Mouse (Mus musculus): ENCODE results near the gene Hoxb9.

Gene Hoxb9

DNA sequence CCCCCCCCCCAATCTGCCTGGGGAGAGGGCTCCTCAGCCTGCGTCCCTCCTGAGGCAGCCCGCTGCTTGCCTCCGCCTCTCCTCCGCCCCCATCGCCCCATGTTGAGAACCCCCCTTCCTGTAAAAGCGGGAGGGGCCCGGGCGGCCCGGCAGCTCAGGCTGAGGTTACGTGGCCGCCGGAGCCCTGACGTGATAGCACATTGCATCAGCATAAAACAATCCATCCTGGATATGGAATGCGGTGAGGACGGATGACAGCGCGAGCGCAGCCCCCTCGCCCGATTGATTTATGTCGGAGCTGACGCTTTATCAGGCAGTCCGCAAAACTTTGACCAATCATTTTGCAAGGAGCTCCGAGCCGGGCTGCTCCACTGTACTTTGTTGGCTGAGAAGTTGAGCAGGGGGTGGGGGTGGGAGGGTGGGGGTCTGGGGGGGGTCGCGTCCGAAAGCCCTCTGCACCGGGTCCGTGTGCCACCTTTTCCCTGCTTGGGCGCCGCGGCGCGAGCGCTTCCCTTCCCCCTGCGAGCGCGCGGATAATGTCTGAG lies at the start of gene Hoxb9:
Gene Hoxb9, plus strand, starts transcription at position 462 of the 545 bp plus-strand sequence.
- DNase-seq (ENCODE audit: low spot score in 2 of 2), result no peak

DNA sequence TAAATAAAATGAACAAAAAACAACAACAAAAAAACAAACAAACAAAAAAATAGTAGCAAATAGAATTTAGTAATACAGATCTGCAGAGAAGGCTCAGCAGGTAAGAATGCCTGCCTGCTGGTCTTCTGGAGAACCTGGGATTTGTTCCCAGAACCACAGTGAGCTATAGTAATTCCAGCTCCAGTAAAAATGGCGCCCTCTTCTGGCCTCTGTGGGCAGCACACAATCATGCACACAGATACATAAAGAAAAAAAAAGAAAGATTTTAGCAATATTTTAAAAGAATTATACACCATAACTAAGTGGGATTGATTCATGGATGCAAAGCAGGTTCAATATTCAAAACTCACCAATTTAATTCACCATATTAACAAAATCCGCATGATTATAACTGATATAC lies 47.4 kb upstream of the Hoxb9 start:
- DNase-seq (ENCODE audit: low spot score in 2 of 2), result no peak

DNA sequence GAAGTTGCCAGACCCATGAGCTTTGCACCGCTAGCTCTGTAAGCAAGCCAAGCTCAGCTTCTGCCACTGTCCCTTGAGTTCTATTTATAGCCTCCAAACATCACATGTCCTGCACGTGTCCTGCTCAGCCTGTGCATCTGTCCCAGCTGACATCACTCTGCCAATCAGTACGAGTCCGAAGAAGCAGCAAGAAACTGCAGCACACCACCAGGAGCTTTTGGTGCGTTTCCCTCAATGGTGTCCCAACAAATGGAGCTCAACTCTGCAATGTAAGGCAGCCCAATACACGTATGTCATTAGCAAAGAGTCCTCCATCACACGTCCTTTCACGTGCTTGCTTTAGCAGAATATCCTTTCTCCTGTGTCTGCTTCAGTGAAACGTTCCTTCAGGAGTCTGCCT lies 43.6 kb upstream of the Hoxb9 start:
- DNase-seq (ENCODE audit: low spot score in 2 of 2), result no peak

- no peak for DNase-seq (ENCODE audit: low spot score in 2 of 2)
These were observed 36.4 kb upstream of the Hoxb9 start for GRCm38 (mm10) chr11:96234906-96235305.

DNA sequence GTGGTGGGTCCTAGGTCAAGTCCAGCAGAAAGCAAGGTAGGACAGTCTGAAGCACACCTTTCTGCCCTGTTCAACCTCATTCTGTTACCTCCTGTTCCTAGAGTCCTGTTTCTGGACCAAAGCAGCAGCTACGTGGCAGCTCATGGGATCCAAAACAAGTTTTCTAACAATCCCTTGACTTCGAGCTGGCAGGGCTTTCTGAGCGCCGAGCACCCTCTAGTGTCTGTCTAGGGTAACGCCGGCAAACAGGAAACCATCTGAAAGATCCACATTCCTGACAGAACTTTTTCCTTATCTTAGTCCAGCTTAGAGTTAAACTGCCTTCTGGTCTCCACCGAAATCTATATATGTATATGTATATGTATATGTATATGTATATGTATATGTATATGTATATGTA lies 31.0 kb upstream of the Hoxb9 start:
- DNase-seq (ENCODE audit: low spot score in 2 of 2), result no peak

DNA sequence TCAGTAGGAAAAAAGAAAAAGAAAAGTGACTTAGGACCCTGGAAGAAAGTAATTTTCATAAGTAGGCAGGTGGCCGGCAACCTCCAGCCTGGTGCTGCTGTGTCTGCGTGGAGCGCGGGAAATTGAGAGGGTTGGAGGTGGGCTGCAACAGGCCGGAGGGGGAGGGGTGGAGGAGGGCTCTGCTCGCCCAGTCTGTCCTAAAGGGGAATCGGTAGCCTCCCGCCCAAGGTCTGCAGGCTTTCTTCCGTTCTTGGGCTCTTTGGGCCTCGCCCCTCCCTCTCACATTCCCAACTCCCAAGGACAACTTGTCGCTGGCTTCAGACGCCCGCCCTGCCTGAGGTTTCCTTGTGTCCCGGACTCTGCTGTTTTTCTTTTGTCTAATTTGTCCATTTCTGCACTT lies 20.4 kb upstream of the Hoxb9 start:
- no peak for DNase-seq (ENCODE audit: low spot score in 2 of 2)

DNA sequence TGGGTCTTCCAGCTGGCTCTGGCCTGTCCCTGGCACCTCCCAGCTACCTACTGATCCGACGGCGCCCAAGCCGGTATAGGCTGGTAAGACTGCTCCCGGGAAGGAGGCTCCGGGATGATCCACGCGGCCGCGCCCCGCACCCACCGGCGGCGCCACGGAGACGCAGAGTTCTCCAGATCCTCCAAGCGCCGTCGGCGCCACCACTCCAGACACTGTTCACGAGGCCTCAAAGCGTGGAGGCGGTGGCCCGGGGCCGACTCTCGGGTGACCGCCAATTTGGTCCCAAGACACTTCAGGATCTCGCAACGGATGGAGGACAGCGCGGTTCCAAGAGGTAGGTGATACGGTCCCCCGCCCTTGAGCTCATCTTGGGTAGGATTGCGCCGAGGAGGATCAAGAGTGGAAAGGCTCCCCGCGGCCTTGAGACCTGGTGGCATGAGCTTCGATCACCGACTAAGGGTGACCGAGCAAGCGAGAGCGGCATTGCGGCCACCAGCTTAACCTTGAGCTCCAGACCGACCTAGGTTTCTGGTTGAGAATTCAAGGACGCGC lies 19.7 kb upstream of the Hoxb9 start:
- no peak for DNase-seq (ENCODE audit: low spot score in 2 of 2)

- no peak for DNase-seq (ENCODE audit: low spot score in 2 of 2)
These were observed 18.6 kb upstream of the Hoxb9 start for GRCm38 (mm10) chr11:96252541-96253120.

GRCm38 (mm10) chr11:96254221-96254620 lies 17.0 kb upstream of the Hoxb9 start:
- no peak for DNase-seq (ENCODE audit: low spot score in 2 of 2)

- no peak for DNase-seq (ENCODE audit: low spot score in 2 of 2)
These were observed 15.9 kb upstream of the Hoxb9 start for GRCm38 (mm10) chr11:96255111-96255995.

- DNase-seq (ENCODE audit: low spot score in 2 of 2), result no peak
These were observed 15.2 kb upstream of the Hoxb9 start for GRCm38 (mm10) chr11:96255996-96256445.

GRCm38 (mm10) chr11:96257141-96257540 lies 14.1 kb upstream of the Hoxb9 start:
- DNase-seq (ENCODE audit: low spot score in 2 of 2), result no peak

DNA sequence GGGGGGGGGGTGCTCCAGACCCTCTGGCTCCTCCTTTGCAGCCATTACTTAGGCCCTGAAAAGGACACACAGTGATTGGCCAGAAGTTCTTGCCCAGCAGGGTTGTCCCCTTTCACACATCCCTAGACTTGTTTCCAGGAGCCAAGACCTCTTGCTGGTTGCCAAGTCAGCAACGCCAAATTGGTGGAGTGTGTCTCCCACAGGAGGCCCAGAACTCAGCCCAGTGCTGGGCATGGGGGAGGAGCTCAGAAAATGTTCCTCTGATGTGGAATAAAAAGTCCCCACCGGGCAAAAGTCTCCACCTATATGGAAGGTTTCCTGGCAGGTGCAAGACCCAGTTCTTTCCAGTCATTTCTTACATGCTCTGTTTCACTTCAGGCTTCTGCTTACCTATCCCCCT lies 12.2 kb upstream of the Hoxb9 start:
- DNase-seq (ENCODE audit: low spot score in 2 of 2), result no peak

GRCm38 (mm10) chr11:96259511-96259910 lies 11.7 kb upstream of the Hoxb9 start:
- no peak for DNase-seq (ENCODE audit: low spot score in 2 of 2)

DNA sequence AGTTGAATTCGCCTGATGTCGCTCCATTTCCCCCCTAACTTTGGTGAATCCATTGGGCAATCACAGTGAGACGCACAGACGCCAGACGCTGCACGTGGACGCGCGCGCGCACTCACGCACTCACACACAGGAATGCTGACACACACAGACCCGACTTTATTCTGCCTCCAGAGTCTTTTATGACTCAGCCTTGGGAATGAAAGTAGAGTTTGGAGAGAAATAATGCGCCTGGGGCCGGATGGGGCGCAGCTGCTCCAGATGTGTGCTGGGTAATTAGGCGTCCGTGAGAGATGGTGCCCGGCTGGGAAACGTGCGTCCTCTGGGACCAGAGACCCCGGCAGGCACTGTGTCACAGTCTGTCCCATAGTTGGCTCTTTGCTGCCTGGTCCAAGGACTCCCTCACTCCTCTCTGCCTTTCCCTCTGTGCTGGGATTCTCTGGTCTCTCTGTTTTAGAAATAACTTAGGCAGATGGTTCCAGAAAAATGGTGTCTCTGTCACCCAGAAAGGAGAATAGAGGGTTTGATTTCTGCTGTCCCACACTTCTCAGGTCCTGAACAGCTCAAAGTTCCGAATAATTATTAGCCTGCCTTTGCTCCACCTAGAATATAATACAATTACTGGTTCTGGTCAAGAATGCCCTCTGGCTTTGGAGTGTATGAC lies 10.8 kb upstream of the Hoxb9 start:
- no peak for DNase-seq (ENCODE audit: low spot score in 2 of 2)

DNA sequence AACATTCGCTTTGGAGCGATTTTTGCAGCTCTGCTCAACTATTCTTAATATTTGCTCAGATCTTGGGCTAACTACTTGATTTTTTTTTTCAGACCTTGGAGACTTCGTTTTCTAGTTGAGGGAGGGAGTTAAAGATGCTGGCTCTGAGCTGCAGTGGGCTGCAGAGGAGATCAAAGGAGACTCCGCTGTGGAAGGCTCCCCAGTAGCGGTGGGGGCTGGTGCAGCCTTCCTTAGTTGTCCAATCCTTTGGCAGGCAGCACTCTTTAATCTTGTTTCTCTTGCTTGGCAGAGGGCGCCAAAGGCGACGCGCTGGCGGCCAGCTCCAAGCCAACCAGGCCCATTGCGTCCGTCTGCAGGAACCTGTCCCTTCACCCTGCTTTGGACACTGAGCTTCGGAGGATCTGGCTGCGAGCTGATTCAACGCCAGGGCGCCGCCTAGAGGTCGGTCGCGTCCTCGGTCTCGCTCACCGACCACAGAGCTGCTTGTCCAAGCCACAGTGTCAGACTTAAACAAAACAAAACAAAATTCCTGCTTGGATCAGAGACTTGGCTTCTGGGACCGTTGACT lies 9.8 kb upstream of the Hoxb9 start:
- no peak for DNase-seq (ENCODE audit: low spot score in 2 of 2)

- no peak for DNase-seq (ENCODE audit: low spot score in 2 of 2)
These were observed 8.9 kb upstream of the Hoxb9 start for GRCm38 (mm10) chr11:96262262-96262830.

DNA sequence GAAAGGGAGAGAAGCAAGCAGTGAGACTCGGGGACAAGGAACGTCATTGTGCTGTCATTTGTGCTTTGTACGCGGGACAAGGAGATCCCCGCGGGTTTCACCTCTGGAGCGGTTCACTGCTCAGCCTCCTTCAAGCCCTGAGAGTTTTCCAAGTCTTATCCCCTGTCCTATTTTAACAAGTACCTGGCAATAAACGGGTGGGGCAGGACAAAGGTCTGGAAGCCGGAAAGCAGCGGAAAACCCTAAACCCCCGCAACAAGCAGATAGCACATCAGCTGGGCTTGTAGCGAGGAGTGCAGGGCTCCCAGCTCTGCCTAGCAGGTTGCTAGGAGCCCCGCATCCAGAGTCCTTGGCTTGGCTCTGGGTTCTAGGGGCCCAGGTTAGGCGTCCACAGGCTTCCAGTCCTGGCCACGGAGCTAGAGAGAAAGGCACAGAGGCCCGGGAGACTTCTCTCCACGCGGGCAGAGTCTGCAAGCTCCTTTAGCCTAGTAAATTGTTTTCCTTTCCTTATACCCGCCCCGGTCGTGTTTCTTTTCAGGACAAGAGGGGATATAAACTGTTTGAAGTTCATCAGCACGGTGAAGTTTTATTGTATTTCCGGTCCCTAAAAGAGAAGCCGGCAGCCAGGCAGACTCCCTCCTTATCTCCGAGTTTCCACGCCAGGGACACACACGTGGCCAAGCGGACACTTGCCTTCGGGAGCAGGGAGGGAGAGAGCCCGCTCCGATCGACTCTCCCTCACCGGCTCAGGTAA lies 7.4 kb upstream of the Hoxb9 start:
- no peak for DNase-seq (ENCODE audit: low spot score in 2 of 2)

GRCm38 (mm10) chr11:96264390-96265020 lies 6.8 kb upstream of the Hoxb9 start:
- DNase-seq (ENCODE audit: low spot score in 2 of 2), result no peak

DNA sequence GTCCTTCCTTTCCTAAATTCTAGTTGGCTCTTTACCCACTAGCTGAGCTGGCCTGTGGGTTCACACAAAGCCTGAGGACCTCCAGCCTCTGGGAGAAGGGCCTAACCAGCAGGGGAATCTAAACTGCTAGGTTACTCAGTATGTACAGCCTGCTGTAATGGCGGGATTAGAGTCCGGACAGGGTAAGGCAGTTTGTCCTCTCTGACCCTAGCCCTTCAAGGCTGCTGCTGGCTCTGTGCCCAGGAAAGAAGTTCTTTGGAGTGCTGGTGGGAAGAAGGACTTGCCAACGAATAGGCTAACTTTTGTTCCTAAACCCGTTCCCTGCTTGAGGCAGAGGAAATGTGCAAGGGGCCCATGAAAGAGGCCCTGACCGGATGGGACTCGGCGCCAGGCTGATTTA lies 5.3 kb upstream of the Hoxb9 start:
- no peak for DNase-seq (ENCODE audit: low spot score in 2 of 2)

Data from spleen, postnatal 36 days (tissue).